Mouse (Mus musculus): Measurements from ENCODE around the gene Gm8126. TPM values are rescaled to one million over a fixed set of nuclear protein-coding genes. Genes with fewer than 3 reads are reported as not detected.
"Not testable (repeated sequence)": the region's sequence is repeated elsewhere in the genome, so short reads cannot be mapped to it uniquely, and the experiment has no call there.

The Gm8126 gene
- polyA plus RNA-seq, 1 experiment from 2014 or later: not detected

DNA sequence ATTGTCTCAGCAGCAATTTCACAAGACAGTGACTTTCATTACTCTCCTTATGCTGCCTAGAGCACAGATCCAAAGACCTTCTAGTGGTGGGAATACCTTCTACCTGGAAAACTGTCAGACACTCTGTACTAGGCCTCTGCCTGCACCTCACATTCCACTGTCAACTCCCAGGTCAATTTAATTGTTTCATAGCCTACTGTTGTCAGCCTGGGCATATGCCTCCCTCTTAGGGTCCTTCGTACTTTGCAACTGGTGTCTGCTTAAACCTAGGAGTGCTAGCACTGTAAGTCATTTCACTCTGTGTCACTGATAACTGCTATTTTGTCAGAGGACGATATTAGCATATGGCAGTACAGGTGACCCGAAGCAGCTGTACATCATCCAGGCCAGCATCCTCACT is 10.8 kb downstream of the Gm8126 start:
- not testable (repeated sequence) for H3K27me3 ChIP-seq (ENCODE audit: control insufficient read depth, insufficient read depth, low read length); H3K4me1 ChIP-seq (ENCODE audit: control insufficient read depth, insufficient read depth, low read length); H3K4me3 ChIP-seq (ENCODE audit: low read depth, low read length); DNase-seq (ENCODE audit: low spot score); H3K27ac ChIP-seq (replicated peaks; ENCODE audit: low read depth, low read length); H3K9me3 ChIP-seq (ENCODE audit: control insufficient read depth, low read length); H3K36me3 ChIP-seq (ENCODE audit: control insufficient read depth, insufficient read depth, low read length); H3K4me2 ChIP-seq (ENCODE audit: low read depth, severe bottlenecking); H3K9ac ChIP-seq (ENCODE audit: low read length); ATAC-seq (ENCODE audit: insufficient number of reproducible peaks, low FRiP score, low TSS enrichment, low read depth)
- 83% methylated on average over 3 of the region's 3 CpGs for WGBS

DNA sequence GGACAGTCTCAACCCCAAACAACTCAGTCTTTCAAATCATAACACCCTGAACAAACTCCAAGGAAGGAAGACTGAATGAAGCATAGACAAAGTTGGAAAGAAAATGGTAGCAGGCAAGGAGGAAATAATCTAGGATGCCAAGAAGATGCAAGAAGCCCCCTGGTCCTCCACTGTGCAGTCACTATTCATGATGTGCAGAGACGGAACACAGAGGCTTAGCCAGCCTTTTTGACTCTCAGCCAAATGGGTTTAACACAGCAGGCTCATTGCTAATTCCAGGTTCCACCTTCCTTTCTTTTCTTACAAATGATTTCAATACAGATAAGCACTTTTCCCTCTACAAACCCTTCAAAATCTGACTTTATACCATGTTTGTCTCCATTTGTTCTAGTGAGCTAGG is 14.7 kb downstream of the Gm8126 start:
- not testable (repeated sequence) for DNase-seq (ENCODE audit: low spot score); H3K9ac ChIP-seq (ENCODE audit: low read length); H3K27ac ChIP-seq (replicated peaks; ENCODE audit: low read depth, low read length); H3K4me2 ChIP-seq (ENCODE audit: low read depth, severe bottlenecking); H3K9me3 ChIP-seq (ENCODE audit: control insufficient read depth, low read length); ATAC-seq (ENCODE audit: insufficient number of reproducible peaks, low FRiP score, low TSS enrichment, low read depth); H3K27me3 ChIP-seq (ENCODE audit: control insufficient read depth, insufficient read depth, low read length); H3K4me3 ChIP-seq (ENCODE audit: low read depth, low read length); H3K36me3 ChIP-seq (ENCODE audit: control insufficient read depth, insufficient read depth, low read length); H3K4me1 ChIP-seq (ENCODE audit: control insufficient read depth, insufficient read depth, low read length)
- WGBS: 82% methylated on average over 1 of the region's 1 CpGs

- not testable (repeated sequence) for H3K27me3 ChIP-seq (ENCODE audit: control insufficient read depth, insufficient read depth, low read length); H3K4me1 ChIP-seq (ENCODE audit: control insufficient read depth, insufficient read depth, low read length); H3K36me3 ChIP-seq (ENCODE audit: control insufficient read depth, insufficient read depth, low read length); H3K9me3 ChIP-seq (ENCODE audit: control insufficient read depth, low read length); H3K4me3 ChIP-seq (ENCODE audit: low read depth, low read length); DNase-seq (ENCODE audit: low spot score); H3K9ac ChIP-seq (ENCODE audit: low read length); H3K27ac ChIP-seq (replicated peaks; ENCODE audit: low read depth, low read length); H3K4me2 ChIP-seq (ENCODE audit: low read depth, severe bottlenecking); ATAC-seq (ENCODE audit: insufficient number of reproducible peaks, low FRiP score, low TSS enrichment, low read depth)
- WGBS: 88% methylated on average over 8 of the region's 8 CpGs
These were observed 16.6 kb downstream of the Gm8126 start, which contains the start of gene Gm9732 for GRCm38 (mm10) chr14:43274986-43275511. Gene Gm9732 (plus strand): TSS chr14:43275036.

GRCm38 (mm10) chr14:43275752-43276151 is 17.3 kb downstream of the Gm8126 start:
- H3K9me3 ChIP-seq (ENCODE audit: control insufficient read depth, low read length); H3K27me3 ChIP-seq (ENCODE audit: control insufficient read depth, insufficient read depth, low read length); H3K9ac ChIP-seq (ENCODE audit: low read length); H3K36me3 ChIP-seq (ENCODE audit: control insufficient read depth, insufficient read depth, low read length); ATAC-seq (ENCODE audit: insufficient number of reproducible peaks, low FRiP score, low TSS enrichment, low read depth); H3K4me3 ChIP-seq (ENCODE audit: low read depth, low read length); H3K4me2 ChIP-seq (ENCODE audit: low read depth, severe bottlenecking); H3K4me1 ChIP-seq (ENCODE audit: control insufficient read depth, insufficient read depth, low read length); DNase-seq (ENCODE audit: low spot score); H3K27ac ChIP-seq (replicated peaks; ENCODE audit: low read depth, low read length): not testable (repeated sequence)
- WGBS: 89% methylated on average over 1 of the region's 1 CpGs

DNA sequence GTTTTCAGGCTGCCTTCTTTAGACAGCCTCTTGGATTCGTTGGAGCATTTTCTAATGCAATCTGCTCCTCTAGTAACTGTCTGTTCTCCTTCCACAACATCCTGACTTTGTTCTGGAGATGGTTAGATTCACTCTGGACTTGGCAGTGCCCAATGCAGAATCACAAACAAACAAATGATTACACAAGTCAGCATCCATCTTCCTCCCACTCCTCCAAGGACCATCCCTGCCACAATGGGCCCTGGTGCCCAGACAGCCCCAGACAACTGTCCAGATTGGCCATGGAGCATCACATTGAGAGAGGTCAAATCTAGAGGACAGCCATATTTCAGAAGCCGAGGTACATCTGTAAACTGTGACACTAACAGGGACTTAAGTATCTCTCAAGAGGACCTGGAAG is 19.0 kb downstream of the Gm8126 start:
- H3K27me3 ChIP-seq (ENCODE audit: control insufficient read depth, insufficient read depth, low read length); H3K4me1 ChIP-seq (ENCODE audit: control insufficient read depth, insufficient read depth, low read length); DNase-seq (ENCODE audit: low spot score); H3K9ac ChIP-seq (ENCODE audit: low read length); H3K4me3 ChIP-seq (ENCODE audit: low read depth, low read length); H3K36me3 ChIP-seq (ENCODE audit: control insufficient read depth, insufficient read depth, low read length); H3K27ac ChIP-seq (replicated peaks; ENCODE audit: low read depth, low read length); ATAC-seq (ENCODE audit: insufficient number of reproducible peaks, low FRiP score, low TSS enrichment, low read depth); H3K4me2 ChIP-seq (ENCODE audit: low read depth, severe bottlenecking); H3K9me3 ChIP-seq (ENCODE audit: control insufficient read depth, low read length): not testable (repeated sequence)
- 75% methylated on average over 2 of the region's 2 CpGs for WGBS

GRCm38 (mm10) chr14:43278146-43278545 is 19.7 kb downstream of the Gm8126 start:
- not testable (repeated sequence) for H3K4me2 ChIP-seq (ENCODE audit: low read depth, severe bottlenecking); ATAC-seq (ENCODE audit: insufficient number of reproducible peaks, low FRiP score, low TSS enrichment, low read depth); H3K27me3 ChIP-seq (ENCODE audit: control insufficient read depth, insufficient read depth, low read length); H3K4me1 ChIP-seq (ENCODE audit: control insufficient read depth, insufficient read depth, low read length); DNase-seq (ENCODE audit: low spot score); H3K9ac ChIP-seq (ENCODE audit: low read length); H3K4me3 ChIP-seq (ENCODE audit: low read depth, low read length); H3K36me3 ChIP-seq (ENCODE audit: control insufficient read depth, insufficient read depth, low read length); H3K9me3 ChIP-seq (ENCODE audit: control insufficient read depth, low read length); H3K27ac ChIP-seq (replicated peaks; ENCODE audit: low read depth, low read length)
- 84% methylated on average over 4 of the region's 4 CpGs for WGBS

GRCm38 (mm10) chr14:43278681-43279080 is 20.2 kb downstream of the Gm8126 start:
- not testable (repeated sequence) for H3K27ac ChIP-seq (replicated peaks; ENCODE audit: low read depth, low read length); H3K4me2 ChIP-seq (ENCODE audit: low read depth, severe bottlenecking); H3K4me1 ChIP-seq (ENCODE audit: control insufficient read depth, insufficient read depth, low read length); H3K27me3 ChIP-seq (ENCODE audit: control insufficient read depth, insufficient read depth, low read length); DNase-seq (ENCODE audit: low spot score); ATAC-seq (ENCODE audit: insufficient number of reproducible peaks, low FRiP score, low TSS enrichment, low read depth); H3K9me3 ChIP-seq (ENCODE audit: control insufficient read depth, low read length); H3K36me3 ChIP-seq (ENCODE audit: control insufficient read depth, insufficient read depth, low read length); H3K4me3 ChIP-seq (ENCODE audit: low read depth, low read length); H3K9ac ChIP-seq (ENCODE audit: low read length)
- WGBS: 94% methylated on average over 3 of the region's 3 CpGs

GRCm38 (mm10) chr14:43293503-43293902 is 35.1 kb downstream of the Gm8126 start, which contains the start of gene Gm8127:
Gene Gm8127 (minus strand): TSS chr14:43293832.
- H3K4me1 ChIP-seq (ENCODE audit: control insufficient read depth, insufficient read depth, low read length); H3K36me3 ChIP-seq (ENCODE audit: control insufficient read depth, insufficient read depth, low read length); DNase-seq (ENCODE audit: low spot score); H3K4me3 ChIP-seq (ENCODE audit: low read depth, low read length); ATAC-seq (ENCODE audit: insufficient number of reproducible peaks, low FRiP score, low TSS enrichment, low read depth); H3K27me3 ChIP-seq (ENCODE audit: control insufficient read depth, insufficient read depth, low read length); H3K9me3 ChIP-seq (ENCODE audit: control insufficient read depth, low read length); H3K4me2 ChIP-seq (ENCODE audit: low read depth, severe bottlenecking); H3K27ac ChIP-seq (replicated peaks; ENCODE audit: low read depth, low read length); H3K9ac ChIP-seq (ENCODE audit: low read length): not testable (repeated sequence)
- WGBS: 93% methylated on average over 3 of the region's 3 CpGs
